Mouse (Mus musculus): ENCODE results near the gene Cyp4f15. TPM values are rescaled to one million over a fixed set of nuclear protein-coding genes. Genes with fewer than 3 reads are reported as not detected.

Gene Cyp4f15
- total RNA-seq, 2 experiments from 2014 or later: 7.0 to 8.0 TPM

- intact Hi-C loops (cut with DNase I): no loop called here
Observed at GRCm38 (mm10) chr17:32741057-32741456, 55.6 kb downstream of the Cyp4f15 start.

GRCm38 (mm10) chr17:32750611-32751010 lies 65.2 kb downstream of the Cyp4f15 start:
- intact Hi-C loops (cut with DNase I): no loop called here
- DNase-seq (ENCODE audit: extremely low spot score in 1 of 2, low spot score in 2 of 2): no peak

More at GRCm38 (mm10) chr17:32741057-32741456, 55.6 kb downstream of the Cyp4f15 start:
- no peak for DNase-seq (ENCODE audit: extremely low spot score in 1 of 2, low spot score in 2 of 2)

Other genes with a start within 250 kb of the Cyp4f15 start
- under 1 TPM; 0.36 to 0.41 TPM for gene Cyp4f39, start 232.9 kb upstream of the Cyp4f15 start, total RNA-seq (2021)
- 1 to 10 TPM; 3.2 to 3.8 TPM for gene Cyp4f17, start 179.6 kb upstream of the Cyp4f15 start, total RNA-seq (2021)
- gene Cyp4f16, start 149.1 kb upstream of the Cyp4f15 start, total RNA-seq (2021): 1 to 10 TPM; 4.9 to 6.0 TPM
- not detected for gene Cyp4f37, start 64.3 kb upstream of the Cyp4f15 start, total RNA-seq (2021)
- not detected for gene Cyp4f40, start 26.7 kb upstream of the Cyp4f15 start, total RNA-seq (2021)
- gene Zfp871, start 102.7 kb downstream of the Cyp4f15 start, total RNA-seq (2021): 10 to 100 TPM; 74.0 to 77.1 TPM
- gene Zfp811, start 124.3 kb downstream of the Cyp4f15 start, total RNA-seq (2021): 10 to 100 TPM; 11.7 to 12.0 TPM
- gene Zfp799, start 144.6 kb downstream of the Cyp4f15 start, total RNA-seq (2021): 10 to 100 TPM; 22.0 to 22.7 TPM
- 1 to 10 TPM; 8.4 to 8.6 TPM for gene Zfp870, start 206.0 kb downstream of the Cyp4f15 start, total RNA-seq (2021)
- gene Cyp4f14, start 231.7 kb downstream of the Cyp4f15 start, total RNA-seq (2021): 1 to 10 TPM; 1.5 to 1.6 TPM